Mouse (Mus musculus) B cell, adult (primary cell): ENCODE results near the gene Sestd1. TPM values are rescaled to one million over a fixed set of nuclear protein-coding genes. Genes with fewer than 3 reads are reported as not detected.

Source experiments
- total RNA-seq: library from RNA; stranded (reverse); gene quantifications from 4 replicates; pipeline ENCODE4 v1.2.4, GENCODE M21; 2023; ENCODE audit not compliant: inconsistent age

Gene Sestd1
- 0.60 to 2.4 TPM (median 0.79 TPM) in 4 replicates for total RNA-seq

GRCm38 (mm10) chr2:77280512-77281409, at the start of gene Sestd1:
Gene Sestd1 (minus strand): TSS chr2:77280592.

GRCm38 (mm10) chr2:77170633-77171105, 109.7 kb downstream of the Sestd1 start, which contains the start of gene Ccdc141:
Gene Ccdc141 (minus strand): TSS chr2:77170636.

Other genes with a start within 250 kb of the Sestd1 start
- 5.5 to 7.2 TPM (median 6.4 TPM) in 4 replicates for gene Ccdc141, start 110.0 kb downstream of the Sestd1 start, total RNA-seq